Mouse (Mus musculus) adrenal gland, postnatal 4 days (tissue): ENCODE measurements around the gene Usp50. TPM values are rescaled to one million over a fixed set of nuclear protein-coding genes. Genes with fewer than 3 reads are reported as not detected.

Source experiments
- DNase-seq, 2 experiments: peaks; one replicate each; pipeline ENCODE4 v3.0.0; 2021 to 2022; ENCODE audit warnings: low spot score in 2 of 2, mixed read lengths in 2 of 2
- long read RNA-seq, 2 experiments: library from polyadenylated mRNA; stranded (forward); transcript quantifications; one replicate each; pipeline ENCODE4 v2.0.0; 2021
- total RNA-seq, 2 experiments: library from RNA; stranded (reverse); gene quantifications; 2 replicates each; pipeline ENCODE4 v1.2.3; 2021

The Usp50 gene
- not detected for total RNA-seq
- long read RNA-seq, experiment 1, partial matches to known transcripts = 0 of 106 reads
- long read RNA-seq, experiment 1, other reads (novel, unspliced or antisense) = 106 of 106 reads
- long read RNA-seq, experiment 2, partial matches to known transcripts = 0 of 115 reads
- long read RNA-seq, experiment 2, other reads (novel, unspliced or antisense) = 115 of 115 reads

- no peak for DNase-seq
Measured at GRCm38 (mm10) chr2:126783370-126783769, at the start of gene Usp50. Usp50 (minus strand) TSS chr2:126783470.

- DNase-seq = no peak
Measured at GRCm38 (mm10) chr2:126817414-126817813, 34.1 kb upstream of the Usp50 start.

DNA sequence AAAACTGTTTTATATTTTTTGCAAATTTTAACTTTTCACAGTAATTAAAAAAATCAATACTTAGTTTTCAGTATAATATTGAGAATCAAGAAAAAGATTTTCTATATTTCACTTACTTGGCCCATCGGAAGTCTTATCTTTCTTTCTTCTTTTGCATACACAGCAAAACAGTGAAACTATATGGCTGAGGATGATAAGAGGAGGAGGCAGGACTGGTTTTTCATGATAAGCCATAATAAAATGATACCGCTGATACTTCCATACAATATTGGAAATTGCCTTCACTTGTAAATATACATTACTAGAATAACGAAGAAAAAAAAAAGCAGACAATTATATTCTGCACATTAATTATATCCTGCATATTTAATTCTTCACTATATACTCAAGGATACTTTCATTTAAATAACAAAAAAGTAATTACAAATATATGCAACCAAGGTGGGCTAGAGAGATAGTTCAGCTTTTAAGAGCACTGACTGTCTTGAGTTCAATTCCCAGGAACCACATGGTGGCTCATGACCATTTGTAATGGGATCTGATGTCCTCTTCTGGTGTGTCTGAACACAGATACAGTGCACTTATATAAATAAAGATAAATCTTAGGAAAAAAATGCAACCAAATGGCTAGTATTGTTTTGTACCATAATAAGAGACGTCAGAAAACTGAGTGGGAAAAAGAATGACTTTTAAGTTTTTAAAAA lies 33.5 kb upstream of the Usp50 start:
- no peak for DNase-seq

- no peak for DNase-seq
Measured at GRCm38 (mm10) chr2:126815822-126816221, 32.6 kb upstream of the Usp50 start.

DNA sequence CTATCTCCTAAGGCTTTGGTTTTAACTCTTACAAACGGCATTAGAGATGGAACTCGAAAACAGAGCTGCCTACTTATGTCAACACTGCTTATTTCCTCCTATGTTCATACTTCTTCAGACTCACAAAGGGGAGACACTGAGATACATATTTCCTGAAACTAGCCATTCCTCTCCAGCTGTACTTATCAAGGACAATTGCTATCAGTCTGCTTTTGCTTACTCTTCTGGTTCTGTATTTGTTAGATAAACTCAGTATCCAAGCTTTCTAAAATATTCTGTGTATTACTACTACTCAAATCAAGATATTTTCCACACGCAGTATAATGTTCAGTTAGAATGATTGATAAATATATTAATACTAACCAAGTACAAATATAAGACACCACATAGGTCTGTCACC lies 18.7 kb upstream of the Usp50 start:
- DNase-seq = no peak

- DNase-seq = no peak
Measured at GRCm38 (mm10) chr2:126798455-126798854, 15.2 kb upstream of the Usp50 start.

GRCm38 (mm10) chr2:126795708-126796107 lies 12.4 kb upstream of the Usp50 start:
- no peak for DNase-seq

DNA sequence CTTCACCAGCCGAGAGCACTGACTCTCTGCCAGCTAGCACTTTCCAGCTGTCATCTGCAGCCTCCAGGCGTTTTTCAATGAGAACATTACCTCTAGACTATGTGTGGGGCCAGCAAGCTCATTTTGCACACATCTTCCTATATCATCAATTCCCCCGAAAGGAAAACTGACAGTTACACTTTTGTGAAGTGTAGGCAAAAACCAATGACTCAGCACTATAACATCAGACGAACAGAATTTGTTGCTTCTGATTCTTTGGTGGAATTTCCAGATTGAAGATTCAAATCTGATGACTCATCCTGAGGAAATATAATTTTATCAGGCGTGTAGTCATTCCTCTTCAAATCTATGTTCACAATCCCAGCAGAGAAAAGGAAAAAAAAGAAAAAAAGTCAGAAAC lies 9.3 kb upstream of the Usp50 start:
- DNase-seq = no peak

DNA sequence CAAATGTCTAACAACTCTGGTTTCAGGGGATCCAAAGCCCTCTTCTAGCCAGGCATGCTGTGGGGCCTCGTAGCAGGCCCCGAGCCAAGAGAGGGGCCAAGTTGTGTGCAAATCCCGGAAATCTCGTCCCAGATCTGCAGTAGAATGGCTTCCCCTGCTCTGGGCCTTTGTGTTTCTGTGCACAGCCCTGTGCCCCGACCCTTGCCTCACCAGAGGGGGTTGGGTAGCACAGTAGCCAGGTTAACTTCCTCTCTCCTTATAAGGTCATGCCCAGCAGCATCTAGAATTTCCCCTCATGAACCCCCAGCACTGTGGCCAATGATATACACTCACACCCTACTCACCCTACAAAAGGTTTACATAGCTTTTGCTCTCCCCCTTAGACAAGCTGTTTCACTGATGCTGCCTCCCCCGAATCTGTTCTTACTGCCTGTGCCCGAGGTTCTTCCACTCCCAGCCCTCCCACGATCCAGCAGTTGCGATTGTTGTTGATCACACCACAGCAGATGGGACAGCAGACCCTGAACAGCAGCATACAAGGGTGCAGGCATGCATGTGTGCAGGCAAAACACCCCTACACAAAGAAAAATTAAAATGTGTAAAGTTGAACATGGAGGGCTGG lies 4.6 kb upstream of the Usp50 start:
- DNase-seq = no peak

DNA sequence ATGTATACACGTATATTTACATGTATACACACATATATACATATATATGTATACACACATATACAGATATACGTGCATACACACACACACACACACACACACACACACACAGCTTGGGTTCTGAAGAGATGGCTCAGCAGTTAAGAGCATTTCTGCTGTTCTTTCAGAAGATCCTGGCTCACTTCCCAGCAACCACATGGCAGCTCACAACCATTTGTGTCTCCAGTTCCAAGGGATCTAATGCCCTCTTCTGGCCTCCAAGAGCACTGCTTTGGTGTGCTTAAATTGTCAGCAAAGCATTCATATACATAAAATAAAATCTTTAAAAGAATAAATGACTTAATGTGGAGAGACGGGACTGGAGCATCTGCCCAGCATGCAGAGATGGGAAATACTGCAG lies 837 bp downstream of the Usp50 start:
- no peak for DNase-seq

- DNase-seq = no peak
Measured at GRCm38 (mm10) chr2:126781478-126781877, 1.8 kb downstream of the Usp50 start.

- DNase-seq = no peak
Measured at GRCm38 (mm10) chr2:126780286-126780685, 3.0 kb downstream of the Usp50 start.

DNA sequence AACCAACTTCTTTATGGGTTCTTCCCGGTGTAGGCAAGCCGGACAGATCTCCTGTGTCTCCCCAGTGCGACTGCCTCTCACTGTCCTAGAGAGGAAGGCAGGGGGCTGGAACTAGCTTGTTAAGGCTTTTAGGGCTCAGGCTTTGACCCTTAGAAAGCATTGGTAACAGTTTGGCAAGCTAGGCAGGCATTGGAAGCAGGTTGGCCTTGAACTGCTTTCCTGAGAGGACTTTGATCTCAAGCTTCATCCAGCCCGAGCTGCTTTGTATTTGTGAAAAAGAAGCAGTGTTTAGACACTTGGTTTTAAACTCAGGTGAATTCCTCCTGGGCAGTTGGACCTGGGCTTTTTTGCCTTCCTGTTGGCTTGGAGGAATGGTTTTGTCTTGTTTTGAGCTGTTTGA lies 4.5 kb downstream of the Usp50 start:
- DNase-seq = no peak

GRCm38 (mm10) chr2:126776416-126776815 lies 6.9 kb downstream of the Usp50 start:
- DNase-seq = no peak

GRCm38 (mm10) chr2:126775951-126776350 lies 7.3 kb downstream of the Usp50 start:
- no peak for DNase-seq

- DNase-seq = no peak
Measured at GRCm38 (mm10) chr2:126772217-126772616, 11.1 kb downstream of the Usp50 start.

- no peak for DNase-seq
Measured at GRCm38 (mm10) chr2:126769431-126770181, 13.7 kb downstream of the Usp50 start.

DNA sequence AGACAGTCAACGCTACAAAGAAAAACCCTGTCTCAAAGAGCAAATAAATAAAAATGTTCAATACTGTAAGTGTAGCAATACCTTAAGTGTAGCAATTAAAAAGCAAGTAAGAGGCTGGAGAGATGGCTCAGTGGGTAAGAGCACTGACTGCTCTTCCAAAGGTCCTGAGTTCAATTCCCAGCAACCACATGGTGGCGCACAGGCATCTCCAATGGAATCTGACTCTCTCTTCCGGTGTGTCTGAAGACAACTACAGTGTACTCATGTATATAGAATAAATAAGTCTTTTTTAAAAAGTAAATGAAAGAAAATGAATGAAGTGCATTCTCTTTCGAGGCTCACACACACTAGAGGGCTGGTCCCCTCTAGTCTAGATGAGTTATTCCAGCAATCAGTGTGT lies 15.1 kb downstream of the Usp50 start:
- DNase-seq = no peak

DNA sequence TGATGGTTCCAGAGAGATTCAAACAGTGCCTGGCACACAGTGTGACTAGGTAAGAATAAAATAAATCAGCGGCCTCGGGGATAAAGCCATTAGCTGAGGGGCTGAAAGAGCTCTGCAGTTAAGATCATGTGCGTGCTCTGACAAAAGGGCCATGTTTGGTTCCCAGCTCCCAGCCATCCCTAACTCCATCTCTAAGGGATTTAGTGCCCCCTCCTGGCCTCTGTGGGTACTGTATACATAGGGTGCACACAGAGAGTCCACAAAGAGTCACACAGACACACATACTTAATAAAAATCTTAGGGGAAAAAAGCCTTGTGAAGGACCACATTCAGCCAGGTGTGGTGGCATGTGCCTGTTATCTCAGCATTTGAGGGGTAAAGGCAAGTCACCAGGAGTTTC lies 15.7 kb downstream of the Usp50 start:
- DNase-seq = no peak

GRCm38 (mm10) chr2:126765867-126766582 lies 17.2 kb downstream of the Usp50 start:
- DNase-seq = no peak

DNA sequence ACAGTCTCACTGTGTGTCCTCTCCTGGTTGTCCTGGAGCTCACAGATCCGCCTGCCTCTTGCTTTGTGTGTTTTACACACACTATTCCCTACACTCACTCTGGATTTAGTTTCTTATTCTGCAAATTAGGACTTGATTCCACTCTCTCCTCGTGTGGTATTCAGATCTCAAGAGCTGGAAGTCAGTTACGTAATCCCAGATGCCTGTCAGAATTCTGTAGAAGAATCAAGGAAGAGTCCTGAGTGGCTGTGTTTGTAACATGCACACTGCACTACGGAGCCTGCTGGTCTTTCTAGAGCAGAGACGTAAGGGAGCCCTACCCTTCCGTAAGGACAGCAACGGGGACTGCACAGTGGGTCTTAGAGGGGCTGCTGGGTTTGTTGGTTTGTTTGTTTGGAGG lies 23.9 kb downstream of the Usp50 start:
- no peak for DNase-seq
